Mouse (Mus musculus) kidney, postnatal 10 days (tissue): Measurements from ENCODE around the gene Creb5.

Experiments used
- DNase-seq: peaks from one replicate; pipeline ENCODE4 v3.0.0; 2021; ENCODE audit warnings: mixed read lengths

The Creb5 gene

GRCm38 (mm10) chr6:53548236-53548635, 261.2 kb downstream of the Creb5 start:
- DNase-seq: no peak

- no peak for DNase-seq
Observed at GRCm38 (mm10) chr6:53549409-53549808, 262.3 kb downstream of the Creb5 start.

GRCm38 (mm10) chr6:53556050-53556449, 269.0 kb downstream of the Creb5 start:
- peak; percentile 80 for DNase-seq

- no peak for DNase-seq
Observed at GRCm38 (mm10) chr6:53560928-53561327, 273.9 kb downstream of the Creb5 start.

- DNase-seq: no peak
Observed at GRCm38 (mm10) chr6:53562586-53562985, 275.5 kb downstream of the Creb5 start.

- no peak for DNase-seq
Observed at GRCm38 (mm10) chr6:53563546-53564185, 276.6 kb downstream of the Creb5 start.

- DNase-seq: no peak
Observed at GRCm38 (mm10) chr6:53569436-53569835, 282.4 kb downstream of the Creb5 start.

- no peak for DNase-seq
Observed at GRCm38 (mm10) chr6:53570906-53571305, 283.8 kb downstream of the Creb5 start.

- DNase-seq: no peak
Observed at GRCm38 (mm10) chr6:53571571-53572122, 284.6 kb downstream of the Creb5 start.

- no peak for DNase-seq
Observed at GRCm38 (mm10) chr6:53572456-53572855, 285.4 kb downstream of the Creb5 start.

- peak; percentile 87 for DNase-seq
Observed at GRCm38 (mm10) chr6:53572979-53573710, 286.1 kb downstream of the Creb5 start.

- no peak for DNase-seq
Observed at GRCm38 (mm10) chr6:53573711-53574065, 286.6 kb downstream of the Creb5 start.

- no peak for DNase-seq
Observed at GRCm38 (mm10) chr6:53574097-53574496, 287.0 kb downstream of the Creb5 start.

GRCm38 (mm10) chr6:53575191-53575590, 288.1 kb downstream of the Creb5 start:
- DNase-seq: no peak

- DNase-seq: no peak
Observed at GRCm38 (mm10) chr6:53575836-53576235, 288.8 kb downstream of the Creb5 start.

GRCm38 (mm10) chr6:53576841-53577240, 289.8 kb downstream of the Creb5 start:
- DNase-seq: no peak

GRCm38 (mm10) chr6:53577776-53578175, 290.7 kb downstream of the Creb5 start:
- no peak for DNase-seq

- no peak for DNase-seq
Observed at GRCm38 (mm10) chr6:53580346-53580745, 293.3 kb downstream of the Creb5 start.

GRCm38 (mm10) chr6:53583234-53583875, 296.3 kb downstream of the Creb5 start:
- no peak for DNase-seq

GRCm38 (mm10) chr6:53584718-53585405, 297.8 kb downstream of the Creb5 start:
- no peak for DNase-seq

GRCm38 (mm10) chr6:53589746-53590145, 302.7 kb downstream of the Creb5 start:
- DNase-seq: no peak

GRCm38 (mm10) chr6:53592230-53592629, 305.2 kb downstream of the Creb5 start:
- DNase-seq: no peak

- no peak for DNase-seq
Observed at GRCm38 (mm10) chr6:53593603-53594002, 306.5 kb downstream of the Creb5 start.
